8 mouse cellular contexts compared by ENCODE assay signal in the genomic region with DNA sequence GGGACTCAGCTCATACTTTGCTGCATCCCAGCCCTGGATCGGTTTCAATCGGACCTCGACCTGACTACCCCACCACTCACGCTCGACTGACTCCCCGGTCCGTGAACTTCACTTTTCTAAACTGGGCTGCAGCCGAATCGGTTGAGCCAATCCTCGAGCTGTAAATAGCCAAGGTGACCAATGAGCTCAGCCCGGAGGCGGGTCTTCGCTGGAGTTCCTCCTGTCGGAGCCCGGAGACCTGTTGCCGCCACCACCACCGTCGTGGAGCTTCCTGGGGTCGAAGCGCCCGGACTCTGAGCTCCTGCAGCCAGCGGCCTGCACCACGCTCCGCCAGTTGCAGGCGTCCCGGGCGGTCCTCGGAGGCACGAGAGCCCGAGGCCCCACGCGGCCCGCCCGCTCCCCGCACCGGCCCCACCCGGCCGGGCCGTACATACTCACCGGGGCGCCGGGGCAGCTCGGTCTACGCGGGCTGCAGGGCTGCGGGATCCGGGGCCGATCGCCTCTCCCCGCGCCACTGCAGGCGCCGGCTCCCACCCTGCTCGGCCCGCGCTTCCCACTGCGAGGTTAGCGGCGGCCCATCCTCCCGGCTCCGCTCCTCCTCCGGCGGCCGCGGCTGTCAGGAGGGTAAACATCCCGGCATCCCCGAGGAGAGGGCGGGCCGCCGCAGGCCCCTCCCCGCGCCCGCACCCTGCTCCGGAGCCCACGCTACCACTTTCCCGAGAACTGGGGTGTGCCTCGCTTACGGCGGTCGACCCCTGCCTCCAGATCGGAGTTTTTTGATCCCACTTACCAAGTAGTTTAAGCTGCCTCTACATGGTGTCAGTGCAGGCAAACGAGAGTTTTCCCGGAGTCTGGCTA. TPM values are rescaled to one million over a fixed set of nuclear protein-coding genes. Genes with fewer than 3 reads are reported as not detected.
DNase-seq lines count a peak whose midpoint lies in the region; ATAC-seq lines count a peak whose summit lies in the region.

No protein-coding gene starts in this region.

- peak; percentile 89 to 94 for DNase-seq in CD8-positive naive resting alpha-beta T cell, adult 2 months (ENCODE audit: low read depth in 2 of 2, low spot score in 2 of 2)
- peak; percentile 89 for DNase-seq in c-Kit-positive CD71-negative TER-119-negative erythroid progenitor cells, embryonic 14.5 days (ENCODE audit: low read depth)
- DNase-seq in forebrain, embryonic 10.5 days (ENCODE audit: extremely low spot score, low spot score), result peak; percentile 96
- DNase-seq in kidney, postnatal 36 days, result peak; percentile 99
- DNase-seq in telencephalon, adult 2 months (ENCODE audit: low read depth, low spot score), result peak; percentile 91

- under 1% methylated on average over 79 of the region's 83 CpGs for WGBS in forebrain, embryonic 10.5 days
- under 1% methylated on average over 83 of the region's 83 CpGs for WGBS in heart, embryonic 16.5 days
- under 1% methylated on average over 83 of the region's 83 CpGs for whole genome bisulfite sequencing in liver, embryonic 15.5 days (ENCODE audit: insufficient replicate concordance)
- under 1% methylated on average over 83 of the region's 83 CpGs for WGBS in neural tube, embryonic 12.5 days

- H3K27me3 ChIP-seq in forebrain, embryonic 10.5 days (ENCODE audit: poor library complexity, severe bottlenecking), result no peaks in the 10 kb centered on the region
- H3K27me3 ChIP-seq in heart, embryonic 16.5 days (ENCODE audit: control insufficient read depth, insufficient read depth, low read length), result no peaks in the 10 kb centered on the region
- no peaks in the 10 kb centered on the region for H3K27me3 ChIP-seq in liver, embryonic 15.5 days
- H3K27me3 ChIP-seq in neural tube, embryonic 12.5 days (replicated peaks), result no peaks in the 10 kb centered on the region

- peak overlapping the region; percentile 94 for H3K4me3 ChIP-seq in forebrain, embryonic 10.5 days
- H3K4me3 ChIP-seq in heart, embryonic 16.5 days (ENCODE audit: low read length), result peak overlapping the region; percentile 86
- H3K4me3 ChIP-seq in liver, embryonic 15.5 days (replicated peaks), result peak overlapping the region; percentile 96
- H3K4me3 ChIP-seq in neural tube, embryonic 12.5 days, result peak overlapping the region; percentile 91

- peak overlapping the region; percentile 91 for H3K9ac ChIP-seq in heart, embryonic 16.5 days (ENCODE audit: low read length)
- peak overlapping the region; percentile 97 for H3K9ac ChIP-seq in liver, embryonic 15.5 days
- peak overlapping the region; percentile 76 for H3K9ac ChIP-seq in neural tube, embryonic 12.5 days

- H3K36me3 ChIP-seq in forebrain, embryonic 10.5 days (replicated peaks), result no peaks in the 10 kb centered on the region
- no peaks in the 10 kb centered on the region for H3K36me3 ChIP-seq in heart, embryonic 16.5 days (ENCODE audit: control insufficient read depth, insufficient read depth)
- H3K36me3 ChIP-seq in liver, embryonic 15.5 days (replicated peaks), result no peaks in the 10 kb centered on the region
- no peaks in the 10 kb centered on the region for H3K36me3 ChIP-seq in neural tube, embryonic 12.5 days

- H3K27ac ChIP-seq in forebrain, embryonic 10.5 days, result peak overlapping the region; percentile 97
- H3K27ac ChIP-seq in heart, embryonic 16.5 days (ENCODE audit: low read length), result peak overlapping the region; percentile 99
- peak overlapping the region; percentile 98 for H3K27ac ChIP-seq in liver, embryonic 15.5 days (replicated peaks)
- peak overlapping the region; percentile 64; the same call in 1 of the 2 replicates for H3K27ac ChIP-seq in neural tube, embryonic 12.5 days

- peak; percentile 91 for ATAC-seq in heart, embryonic 16.5 days (replicated peaks; ENCODE audit: extremely low read depth, insufficient read depth, low FRiP score)
- peak; percentile 91 for ATAC-seq in liver, embryonic 15.5 days (ENCODE audit: insufficient read depth)
- peak; percentile 97 for ATAC-seq in neural tube, embryonic 12.5 days (ENCODE audit: low FRiP score, low read depth)

- H3K9me3 ChIP-seq in forebrain, embryonic 10.5 days, result no peaks in the 10 kb centered on the region
- no peaks in the 10 kb centered on the region for H3K9me3 ChIP-seq in heart, embryonic 16.5 days (replicated peaks; ENCODE audit: control insufficient read depth, low read length)
- H3K9me3 ChIP-seq in liver, embryonic 15.5 days (replicated peaks), result no peaks in the 10 kb centered on the region
- no peaks in the 10 kb centered on the region for H3K9me3 ChIP-seq in neural tube, embryonic 12.5 days

- H3K4me2 ChIP-seq in heart, embryonic 16.5 days (ENCODE audit: low read depth, low read length), result peak overlapping the region; percentile 92
- H3K4me2 ChIP-seq in liver, embryonic 15.5 days, result peak overlapping the region; percentile 93
- H3K4me2 ChIP-seq in neural tube, embryonic 12.5 days (replicated peaks), result peak overlapping the region; percentile 77

- peaks cover 32% of the 10 kb centered on the region for H3K4me1 ChIP-seq in forebrain, embryonic 10.5 days
- H3K4me1 ChIP-seq in heart, embryonic 16.5 days (ENCODE audit: control insufficient read depth, insufficient read depth, low read length), result peaks cover 23% of the 10 kb centered on the region
- peaks cover 26% of the 10 kb centered on the region for H3K4me1 ChIP-seq in liver, embryonic 15.5 days (replicated peaks)
- H3K4me1 ChIP-seq in neural tube, embryonic 12.5 days, result peaks cover 3% of the 10 kb centered on the region; the same call in 1 of the 2 replicates

RNA-seq across cellular contexts. Expression of a gene that starts 0.6 kb away (rescaled TPM):
- polyA plus RNA-seq in forebrain, embryonic 10.5 days (2016; fragmentation: Nextera tagmentation; extraction: Ambion mirVana), result 20.6 and 22.0 TPM in 2 replicates
- polyA plus RNA-seq in heart, embryonic 16.5 days (2015; fragmentation: Nextera tagmentation; extraction: Ambion mirVana), result 43.7 and 47.8 TPM in 2 replicates
- 14.7 and 16.0 TPM in 2 replicates for polyA plus RNA-seq in liver, embryonic 15.5 days (2015; fragmentation: Nextera tagmentation; extraction: Ambion mirVana)
- polyA plus RNA-seq in neural tube, embryonic 12.5 days (2016; fragmentation: Nextera tagmentation; extraction: Ambion mirVana), result 17.2 and 17.6 TPM in 2 replicates

Comparison
In these comparisons a context has a peak if more than half of its experiments do, and no peak if none do; other contexts are left out.
1. Peak in every context shown above with its lines: DNase-seq, ATAC-seq, H3K4me3 ChIP-seq and H3K27ac ChIP-seq.